Mouse (Mus musculus): Measurements from ENCODE around the gene 1700024G13Rik. TPM values are rescaled to one million over a fixed set of nuclear protein-coding genes. Genes with fewer than 3 reads are reported as not detected.

1700024G13Rik gene
- polyA plus RNA-seq, 1 experiment from 2014 or later: 1.8 TPM

Other genes with a start within 250 kb of the 1700024G13Rik start
- not detected in 2 replicates for gene Msmb, start 246.4 kb downstream of the 1700024G13Rik start, polyA plus RNA-seq (2015; fragmentation: Nextera tagmentation; extraction: Ambion mirVana)
- 93.0 and 93.5 TPM in 2 replicates for gene Ncoa4, start 228.5 kb downstream of the 1700024G13Rik start, polyA plus RNA-seq (2015; fragmentation: Nextera tagmentation; extraction: Ambion mirVana)
- gene Timm23, start 186.5 kb downstream of the 1700024G13Rik start, polyA plus RNA-seq (2015; fragmentation: Nextera tagmentation; extraction: Ambion mirVana): 218 and 235 TPM in 2 replicates
- 36.7 and 38.6 TPM in 2 replicates for gene Parg, start 186.4 kb downstream of the 1700024G13Rik start, polyA plus RNA-seq (2015; fragmentation: Nextera tagmentation; extraction: Ambion mirVana)
- gene Ogdhl, start 66.4 kb downstream of the 1700024G13Rik start, polyA plus RNA-seq (2015; fragmentation: Nextera tagmentation; extraction: Ambion mirVana): 21.8 and 24.9 TPM in 2 replicates
- 17.4 and 17.5 TPM in 2 replicates for gene Slc18a3, start 76.5 kb upstream of the 1700024G13Rik start, polyA plus RNA-seq (2015; fragmentation: Nextera tagmentation; extraction: Ambion mirVana)
- 2.2 and 2.7 TPM in 2 replicates for gene Chat, start 77.6 kb upstream of the 1700024G13Rik start, polyA plus RNA-seq (2015; fragmentation: Nextera tagmentation; extraction: Ambion mirVana)
- gene Ercc6, start 125.1 kb upstream of the 1700024G13Rik start, polyA plus RNA-seq (2015; fragmentation: Nextera tagmentation; extraction: Ambion mirVana): 24.7 and 29.4 TPM in 2 replicates
- 39.1 and 42.4 TPM in 2 replicates for gene Prrxl1, start 211.0 kb upstream of the 1700024G13Rik start, polyA plus RNA-seq (2015; fragmentation: Nextera tagmentation; extraction: Ambion mirVana)

All from hindbrain, embryonic 13.5 days (tissue).